Mouse (Mus musculus): ENCODE results near the gene Dnajc11. TPM values are rescaled to one million over a fixed set of nuclear protein-coding genes. Genes with fewer than 3 reads are reported as not detected.

The Dnajc11 gene
- polyA plus RNA-seq, 1 experiment from 2014 or later = 71.4 TPM

DNA sequence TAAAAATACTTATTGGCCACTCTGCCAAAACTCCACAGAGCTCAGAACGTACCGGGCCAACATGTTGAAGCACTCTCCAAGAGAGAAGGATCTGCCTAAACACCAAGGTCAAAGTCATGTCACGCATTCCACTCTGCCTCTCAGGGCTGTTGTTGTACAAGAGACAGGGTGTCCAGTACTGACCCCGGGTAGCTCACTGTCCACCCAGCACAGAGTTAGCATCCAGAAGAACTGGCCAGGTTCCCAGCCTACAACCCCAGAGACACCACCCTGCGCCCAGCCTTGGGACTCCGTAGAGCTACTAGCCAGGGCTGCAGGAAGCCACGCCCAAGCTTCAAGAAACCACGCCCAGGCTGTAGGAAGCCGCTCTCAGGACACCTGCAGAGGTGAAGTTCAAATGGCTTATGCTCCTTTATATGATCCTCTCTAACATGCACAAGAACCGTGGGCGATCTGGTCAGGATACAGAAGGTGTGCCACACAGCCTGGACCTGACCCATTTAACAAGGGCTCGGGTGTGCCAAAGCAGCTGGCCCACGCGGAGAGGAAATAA, 30.7 kb upstream of the Dnajc11 start:
- Histone ChIP-seq H3K4me3 (no peak overlapping the region), H3K36me3 (no peaks in the 10 kb centered on the region), H3K9me3 (peaks cover 4% of the 10 kb centered on the region; the same call in 1 of the 2 replicates), H3K27ac (no peak overlapping the region), H3K9ac (no peak overlapping the region), H3K4me2 (no peak overlapping the region), H3K27me3 (peaks cover 22% of the 10 kb centered on the region), H3K4me1 (peaks cover 3% of the 10 kb centered on the region; the same call in 1 of the 2 replicates)
- WGBS = 56% methylated on average over 14 of the region's 14 CpGs
- no peak for ATAC-seq (ENCODE audit: insufficient number of reproducible peaks, insufficient read depth, low FRiP score, low TSS enrichment, low read depth)

DNA sequence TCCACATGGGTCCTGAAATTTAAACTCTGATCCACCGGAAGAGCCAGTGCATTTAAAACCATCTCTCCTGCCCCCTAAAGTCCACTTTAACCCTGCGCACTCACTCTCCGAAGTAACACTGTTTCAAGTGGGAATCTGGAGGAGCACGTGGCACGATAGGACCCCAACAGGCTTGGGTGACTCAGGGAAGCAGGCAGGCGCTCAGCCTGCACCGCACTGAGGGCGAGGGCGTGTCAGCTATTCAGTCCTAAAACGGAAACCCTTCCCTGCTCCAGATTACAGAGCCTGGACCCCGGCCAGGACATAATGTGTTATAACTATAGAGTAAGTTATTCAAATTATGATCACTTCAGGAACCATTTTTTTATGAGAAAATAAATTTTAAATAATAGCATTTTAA, 29.4 kb upstream of the Dnajc11 start:
- Histone ChIP-seq H3K4me2 (no peak overlapping the region), H3K27ac (no peak overlapping the region), H3K9me3 (peaks cover 4% of the 10 kb centered on the region; the same call in 1 of the 2 replicates), H3K27me3 (peaks cover 28% of the 10 kb centered on the region), H3K36me3 (no peaks in the 10 kb centered on the region), H3K9ac (no peak overlapping the region), H3K4me1 (peaks cover 6% of the 10 kb centered on the region; the same call in 1 of the 2 replicates), H3K4me3 (no peak overlapping the region)
- WGBS = 44% methylated on average over 11 of the region's 11 CpGs
- no peak for ATAC-seq (ENCODE audit: insufficient number of reproducible peaks, insufficient read depth, low FRiP score, low TSS enrichment, low read depth)

DNA sequence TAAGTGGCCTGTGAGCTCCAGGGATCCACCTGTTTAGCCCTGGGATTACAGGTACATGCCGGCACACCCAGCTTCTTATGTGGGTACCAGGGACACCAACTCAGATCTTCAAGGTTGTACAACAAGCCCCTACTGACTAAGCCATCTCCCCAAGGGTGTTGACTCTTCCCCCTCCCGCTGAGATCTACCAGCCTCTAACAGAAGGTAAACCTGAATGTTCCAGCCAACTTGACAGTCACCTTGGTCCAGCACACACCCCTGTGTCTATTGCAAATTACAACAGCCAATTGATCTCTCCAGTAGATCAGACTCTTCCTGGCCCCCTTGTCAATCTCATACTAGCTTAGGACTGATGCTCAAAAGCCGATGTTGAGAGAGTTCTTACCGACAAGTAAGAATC, 27.9 kb upstream of the Dnajc11 start:
- no peak overlapping the region for H3K27ac ChIP-seq
- peaks cover 6% of the 10 kb centered on the region; the same call in 1 of the 2 replicates for H3K4me1 ChIP-seq
- 82% methylated on average over 4 of the region's 4 CpGs for WGBS
- H3K9ac ChIP-seq = no peak overlapping the region
- H3K27me3 ChIP-seq = peaks cover 28% of the 10 kb centered on the region
- H3K4me3 ChIP-seq = no peak overlapping the region
- no peak for ATAC-seq (ENCODE audit: insufficient number of reproducible peaks, insufficient read depth, low FRiP score, low TSS enrichment, low read depth)
- no peaks in the 10 kb centered on the region for H3K9me3 ChIP-seq
- H3K4me2 ChIP-seq = no peak overlapping the region
- no peaks in the 10 kb centered on the region for H3K36me3 ChIP-seq

DNA sequence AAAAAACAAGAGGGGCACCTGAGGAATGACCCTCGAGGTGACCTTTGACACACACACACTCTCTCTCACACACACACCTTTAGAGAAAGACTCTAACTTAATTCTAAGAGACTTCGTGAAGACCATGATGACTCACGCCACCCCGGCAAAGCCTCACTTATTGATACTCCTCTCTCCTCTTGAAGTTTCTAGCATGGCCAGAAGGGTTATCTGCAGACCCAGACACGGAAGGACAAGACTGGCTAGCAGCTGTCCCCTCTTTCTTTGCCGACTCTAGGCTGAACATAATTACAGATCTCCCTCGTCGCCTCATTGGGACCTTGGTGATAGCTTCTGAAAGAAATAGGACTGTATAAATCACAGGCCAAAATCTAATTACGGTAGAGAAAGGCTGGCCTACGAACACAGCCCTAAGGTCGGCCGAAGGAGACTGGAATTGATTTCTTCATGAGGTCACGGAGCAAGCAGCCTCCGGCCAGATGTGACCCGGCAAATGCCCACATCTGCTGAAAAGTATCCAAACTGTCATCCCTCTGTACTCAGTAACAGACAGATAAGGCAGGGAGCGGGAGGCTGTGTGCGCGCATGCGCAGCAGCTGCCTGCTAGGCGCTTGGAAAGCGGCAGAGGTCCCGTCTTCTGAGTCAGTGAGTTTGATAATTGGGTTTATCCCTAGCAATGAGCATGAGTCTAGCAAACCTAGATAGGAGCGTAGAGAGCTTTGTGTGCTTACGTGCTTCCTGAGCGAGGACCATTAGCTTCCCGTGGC, 25.7 kb upstream of the Dnajc11 start:
- no peak for ATAC-seq (ENCODE audit: insufficient number of reproducible peaks, insufficient read depth, low FRiP score, low TSS enrichment, low read depth)
- Histone ChIP-seq H3K36me3 (no peaks in the 10 kb centered on the region), H3K27me3 (peaks cover 27% of the 10 kb centered on the region), H3K9ac (0 out of 2 replicates have a peak overlapping the region, but pooled peaks have one; percentile 1), H3K4me2 (peak overlapping the region; percentile 43), H3K27ac (no peak overlapping the region), H3K4me3 (peak overlapping the region; percentile 24), H3K4me1 (peaks cover 6% of the 10 kb centered on the region; the same call in 1 of the 2 replicates), H3K9me3 (no peaks in the 10 kb centered on the region)
- 43% methylated on average over 26 of the region's 26 CpGs for WGBS

DNA sequence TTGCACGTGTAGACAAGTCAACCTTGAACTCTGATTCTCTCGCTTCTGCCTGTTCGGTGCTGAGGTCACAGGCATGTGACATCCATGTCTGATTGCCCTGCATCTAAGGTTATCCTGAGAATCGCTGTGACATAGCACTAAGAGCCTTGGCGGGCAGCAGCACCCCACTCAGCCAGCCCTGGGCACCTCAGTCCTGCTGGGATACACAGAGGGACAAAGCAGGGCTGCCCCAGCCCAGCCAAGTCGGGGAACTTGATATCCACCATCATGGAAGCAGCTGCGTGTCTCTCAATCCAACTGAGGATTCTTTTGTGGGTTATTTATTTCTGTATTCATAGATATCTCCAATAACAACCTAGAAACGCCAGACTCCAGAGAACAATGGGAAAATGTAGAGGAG, 24.7 kb upstream of the Dnajc11 start:
- no peak for ATAC-seq (ENCODE audit: insufficient number of reproducible peaks, insufficient read depth, low FRiP score, low TSS enrichment, low read depth)
- peaks cover 19% of the 10 kb centered on the region for H3K27me3 ChIP-seq
- 63% methylated on average over 8 of the region's 8 CpGs for WGBS
- no peak overlapping the region for H3K9ac ChIP-seq
- H3K4me1 ChIP-seq = peaks cover 6% of the 10 kb centered on the region; the same call in 1 of the 2 replicates
- no peaks in the 10 kb centered on the region for H3K9me3 ChIP-seq
- no peaks in the 10 kb centered on the region for H3K36me3 ChIP-seq
- H3K4me2 ChIP-seq = no peak overlapping the region
- no peak overlapping the region for H3K4me3 ChIP-seq
- no peak overlapping the region for H3K27ac ChIP-seq

DNA sequence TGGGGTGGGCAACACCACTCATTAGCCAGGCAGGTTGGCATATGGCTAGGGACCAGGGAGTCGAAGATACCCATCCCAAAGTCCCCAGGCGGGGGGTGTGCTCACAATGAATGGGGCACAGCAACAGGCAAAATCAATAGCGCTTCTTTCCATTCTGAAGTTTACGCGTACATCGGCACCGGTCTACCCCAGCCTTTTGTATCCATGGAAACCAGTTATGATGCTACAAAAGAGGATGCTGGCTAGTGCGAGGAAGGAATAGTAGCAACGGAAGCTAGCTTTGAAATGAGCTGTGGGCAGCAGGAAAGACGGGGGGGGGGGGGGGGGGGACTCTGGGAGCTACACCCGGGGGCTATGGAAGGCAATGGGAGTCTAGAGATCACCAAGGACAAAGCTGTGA, 17.2 kb upstream of the Dnajc11 start:
- peaks cover 5% of the 10 kb centered on the region; the same call in 1 of the 2 replicates for H3K4me1 ChIP-seq
- H3K36me3 ChIP-seq = no peaks in the 10 kb centered on the region
- no peak overlapping the region for H3K4me3 ChIP-seq
- no peak overlapping the region for H3K9ac ChIP-seq
- no peaks in the 10 kb centered on the region for H3K27me3 ChIP-seq
- H3K9me3 ChIP-seq = no peaks in the 10 kb centered on the region
- no peak for ATAC-seq (ENCODE audit: insufficient number of reproducible peaks, insufficient read depth, low FRiP score, low TSS enrichment, low read depth)
- WGBS = 83% methylated on average over 11 of the region's 11 CpGs
- H3K4me2 ChIP-seq = no peak overlapping the region
- no peak overlapping the region for H3K27ac ChIP-seq

DNA sequence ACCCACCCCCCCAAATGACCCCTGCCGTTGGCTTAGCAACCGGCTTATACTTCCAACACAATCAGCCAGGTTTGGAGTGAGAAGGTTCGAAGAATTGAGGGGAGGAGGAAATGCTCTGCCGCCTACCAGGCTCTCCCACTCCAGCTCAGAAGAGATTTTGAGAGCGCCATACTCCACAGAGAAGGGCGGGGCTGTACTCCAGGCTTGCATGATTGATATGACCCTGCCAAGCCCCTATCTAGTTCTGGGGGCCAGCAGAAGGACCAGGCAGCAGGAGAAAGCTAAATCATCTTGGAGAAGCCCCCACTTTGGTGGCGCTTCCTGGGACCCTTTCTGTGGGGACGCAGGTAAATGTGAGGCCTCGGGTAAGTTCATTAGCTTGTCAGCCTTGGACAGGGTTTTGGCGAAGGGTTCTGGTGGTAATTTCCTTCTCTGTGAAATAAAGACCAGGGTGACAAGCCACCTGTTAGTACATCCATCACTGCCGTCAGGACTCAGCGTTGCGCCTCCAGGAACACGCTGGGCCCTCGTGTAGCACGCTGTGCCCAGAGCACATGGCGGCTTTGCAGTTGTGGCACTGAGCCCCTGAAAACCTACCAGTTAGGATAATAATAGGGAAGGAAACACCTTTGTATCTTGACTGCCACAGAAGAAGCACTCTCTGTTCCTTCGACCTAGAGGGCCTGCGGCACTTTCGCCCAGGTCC, 14.2 kb upstream of the Dnajc11 start:
- Histone ChIP-seq H3K4me1 (peaks cover 5% of the 10 kb centered on the region; the same call in 1 of the 2 replicates), H3K27ac (no peak overlapping the region), H3K36me3 (no peaks in the 10 kb centered on the region), H3K27me3 (no peaks in the 10 kb centered on the region), H3K9ac (no peak overlapping the region), H3K9me3 (no peaks in the 10 kb centered on the region), H3K4me3 (no peak overlapping the region), H3K4me2 (peak overlapping the region; percentile 60; the same call in 1 of the 2 replicates)
- no peak for ATAC-seq (ENCODE audit: insufficient number of reproducible peaks, insufficient read depth, low FRiP score, low TSS enrichment, low read depth)
- 72% methylated on average over 20 of the region's 20 CpGs for WGBS

DNA sequence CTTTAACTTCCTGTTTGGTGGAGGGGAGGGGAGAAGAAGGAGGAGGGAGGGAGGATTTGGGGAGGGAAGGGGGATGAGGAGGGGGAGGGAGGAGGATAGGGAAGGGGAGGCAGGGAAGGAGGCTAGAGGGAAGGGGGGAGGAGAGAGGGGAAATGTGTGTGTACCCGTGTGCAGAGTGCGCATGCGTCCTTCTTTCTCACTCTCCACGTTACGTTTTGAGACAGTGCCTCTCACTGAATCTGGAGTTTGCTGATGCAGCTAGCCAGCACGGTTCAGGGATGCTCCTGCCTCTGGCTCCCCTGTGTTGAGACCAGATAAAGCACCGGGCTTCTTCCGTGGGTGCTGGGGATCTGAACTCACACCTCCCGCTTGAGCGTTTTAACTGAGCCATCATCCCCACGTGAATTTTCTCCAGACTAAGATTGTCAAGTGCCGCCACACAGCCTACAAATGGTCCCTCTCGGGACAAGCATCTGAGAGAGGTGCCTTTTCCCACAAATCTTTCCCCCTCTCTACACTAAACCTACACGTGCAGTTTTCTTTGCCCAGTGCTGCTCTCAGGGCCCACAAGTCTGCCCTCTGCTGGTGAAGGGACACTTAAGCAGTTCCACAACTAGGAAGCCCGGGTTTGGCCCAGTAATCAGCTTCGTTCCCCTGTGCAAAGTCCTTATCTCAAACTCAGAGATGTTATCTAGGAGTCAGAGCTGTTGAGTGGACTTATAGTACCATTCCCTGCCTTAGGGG, 13.4 kb upstream of the Dnajc11 start:
- no peaks in the 10 kb centered on the region for H3K36me3 ChIP-seq
- H3K4me2 ChIP-seq = peak overlapping the region; percentile 60
- H3K4me1 ChIP-seq = peaks cover 5% of the 10 kb centered on the region; the same call in 1 of the 2 replicates
- no peaks in the 10 kb centered on the region for H3K9me3 ChIP-seq
- ATAC-seq (ENCODE audit: insufficient number of reproducible peaks, insufficient read depth, low FRiP score, low TSS enrichment, low read depth) = no peak
- 19% methylated on average over 16 of the region's 16 CpGs for WGBS
- H3K4me3 ChIP-seq = peak overlapping the region; percentile 27
- H3K27me3 ChIP-seq = no peaks in the 10 kb centered on the region
- H3K9ac ChIP-seq = peak overlapping the region; percentile 54; the same call in 1 of the 2 replicates
- no peak overlapping the region for H3K27ac ChIP-seq

DNA sequence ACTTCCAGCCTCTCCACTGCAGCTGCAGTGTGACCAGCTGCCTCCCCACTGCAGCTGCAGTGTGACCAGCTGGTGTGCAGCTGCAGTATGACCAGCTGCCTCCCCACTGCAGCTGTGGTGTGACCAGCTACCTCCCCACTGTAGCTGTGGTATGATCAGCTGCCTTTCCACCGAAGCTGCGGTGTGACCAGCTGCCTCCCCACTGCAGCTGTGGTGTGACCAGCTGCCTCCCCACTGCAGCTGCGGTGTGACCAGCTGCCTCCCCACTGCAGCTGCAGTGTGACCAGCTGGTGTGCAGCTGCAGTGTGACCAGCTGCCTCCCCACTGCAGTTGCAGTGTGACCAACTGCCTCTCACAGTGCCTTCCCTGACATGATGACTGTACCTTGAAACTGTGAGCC, 11.4 kb upstream of the Dnajc11 start:
- H3K36me3 ChIP-seq = no peaks in the 10 kb centered on the region
- H3K9me3 ChIP-seq = no peaks in the 10 kb centered on the region
- H3K27ac ChIP-seq = no peak overlapping the region
- no peak overlapping the region for H3K9ac ChIP-seq
- WGBS = 88% methylated on average over 3 of the region's 3 CpGs
- no peak overlapping the region for H3K4me3 ChIP-seq
- H3K4me2 ChIP-seq = no peak overlapping the region
- peaks cover 5% of the 10 kb centered on the region; the same call in 1 of the 2 replicates for H3K4me1 ChIP-seq
- ATAC-seq (ENCODE audit: insufficient number of reproducible peaks, insufficient read depth, low FRiP score, low TSS enrichment, low read depth) = no peak
- H3K27me3 ChIP-seq = no peaks in the 10 kb centered on the region

DNA sequence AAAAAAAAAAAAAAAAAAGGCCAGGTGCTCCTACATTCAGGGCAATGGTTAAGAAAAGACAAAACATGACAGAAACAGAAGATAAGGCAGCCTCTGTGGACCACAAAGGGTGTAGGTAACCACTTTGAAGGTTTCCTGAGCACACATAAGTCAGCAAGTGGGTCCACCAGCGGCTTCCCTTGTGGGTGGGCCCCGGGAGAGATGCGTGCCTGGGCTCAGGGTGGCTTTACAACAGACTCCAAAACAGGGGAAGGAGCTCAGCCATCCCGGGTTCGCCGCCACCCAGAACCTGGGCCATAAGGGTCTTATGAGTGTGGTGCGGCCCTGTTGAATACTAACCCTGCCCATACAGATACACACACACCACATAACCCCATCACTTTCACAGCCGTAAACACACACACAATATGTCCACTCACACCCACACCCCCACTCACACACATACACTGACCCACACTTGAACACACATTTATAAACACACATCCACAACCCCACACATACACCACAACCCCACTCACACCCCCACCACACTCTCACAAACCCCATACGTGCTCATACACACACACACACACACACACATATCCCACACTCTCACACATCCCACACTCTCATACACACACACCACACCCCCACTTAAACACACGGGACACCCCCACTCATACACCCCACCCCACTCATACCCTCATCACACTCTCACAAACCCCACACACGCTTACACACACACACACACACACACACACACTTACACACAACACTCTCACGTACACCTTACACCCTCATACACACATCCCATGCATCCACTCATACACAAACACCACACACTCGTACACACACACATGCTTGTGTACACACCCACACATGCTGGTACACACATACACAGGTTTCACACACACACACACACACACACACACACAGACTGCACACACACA, 651 bp upstream of the Dnajc11 start:
- WGBS = 75% methylated on average over 13 of the region's 13 CpGs
- Histone ChIP-seq H3K9ac (no peak overlapping the region), H3K36me3 (no peaks in the 10 kb centered on the region), H3K27me3 (0 out of 2 replicates have a peak, but pooled peaks cover 1% of the 10 kb centered on the region), H3K4me1 (peaks cover 28% of the 10 kb centered on the region), H3K27ac (no peak overlapping the region), H3K9me3 (no peaks in the 10 kb centered on the region), H3K4me3 (peak overlapping the region; percentile 96), H3K4me2 (peak overlapping the region; percentile 95)
- ATAC-seq (ENCODE audit: insufficient number of reproducible peaks, insufficient read depth, low FRiP score, low TSS enrichment, low read depth) = peak; percentile 68

Data from embryonic facial prominence, embryonic 13.5 days (tissue).